In the genomic region with DNA sequence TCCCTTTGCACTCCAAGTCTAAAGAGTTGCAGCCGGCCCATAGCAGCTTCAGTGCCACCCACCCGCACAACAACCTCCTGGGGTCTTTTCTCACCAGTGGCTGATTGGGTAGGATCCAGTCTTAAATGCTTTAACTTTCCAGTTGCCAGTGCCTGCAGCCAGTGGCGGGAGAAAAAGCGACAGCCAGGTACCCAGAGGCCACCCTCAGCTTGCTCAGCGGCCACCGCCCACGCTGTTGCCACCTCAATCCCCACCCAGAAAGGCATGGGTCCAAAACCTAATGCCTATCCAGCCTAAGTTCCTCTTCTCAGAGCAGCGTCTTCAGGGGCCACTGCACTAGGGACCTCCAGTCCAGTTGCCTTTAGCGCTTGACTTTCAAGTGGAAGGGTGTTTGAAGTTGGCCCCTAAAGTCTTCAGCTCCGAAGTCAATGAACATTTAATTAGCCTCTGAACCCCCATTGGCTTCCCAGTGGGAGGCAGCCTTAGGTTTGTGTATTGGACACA, we compare ENCODE assay signal across 9 mouse cellular contexts. TPM values are rescaled to one million over a fixed set of nuclear protein-coding genes. Genes with fewer than 3 reads are reported as not detected.
A peak's percentile ranks its signal among the peaks of the same experiment; 100 is the strongest.
DNase-seq lines count a peak whose midpoint lies in the region; ATAC-seq and TF ChIP-seq lines count a peak whose summit lies in the region.
"Had no signal": no experiment of that assay in that cellular context is flagged by ENCODE, and none has a peak within 500 bp of the region (broad histone marks: within the 10 kb centered on the region; RNA-seq: fewer than 3 reads in every experiment).

No protein-coding gene starts in this region.

- no peaks in the 10 kb centered on the region for H3K27me3 ChIP-seq in kidney, postnatal 0 days (ENCODE audit: insufficient read depth, low read length)
- peaks cover 50% of the 10 kb centered on the region for H3K27me3 ChIP-seq in embryonic facial prominence, embryonic 10.5 days (replicated peaks; ENCODE audit: low read depth, poor library complexity, severe bottlenecking)
- peaks cover 9% of the 10 kb centered on the region for H3K27me3 ChIP-seq in hindbrain, embryonic 12.5 days
- no peaks in the 10 kb centered on the region for H3K27me3 ChIP-seq in midbrain, embryonic 13.5 days

- 20% methylated on average over 10 of the region's 10 CpGs for WGBS in kidney, postnatal 0 days
- 23% methylated on average over 10 of the region's 10 CpGs for WGBS in embryonic facial prominence, embryonic 10.5 days
- WGBS in hindbrain, embryonic 12.5 days: 24% methylated on average over 10 of the region's 10 CpGs
- WGBS in midbrain, embryonic 13.5 days: 16% methylated on average over 10 of the region's 10 CpGs

- H3K4me1 ChIP-seq in kidney, postnatal 0 days (replicated peaks; ENCODE audit: insufficient read depth, low read length): no peaks in the 10 kb centered on the region
- H3K4me1 ChIP-seq in embryonic facial prominence, embryonic 10.5 days: peaks cover 7% of the 10 kb centered on the region
- H3K4me1 ChIP-seq in hindbrain, embryonic 12.5 days: 0 out of 2 replicates have a peak, but pooled peaks cover 4% of the 10 kb centered on the region
- peaks cover 5% of the 10 kb centered on the region; the same call in 1 of the 2 replicates for H3K4me1 ChIP-seq in midbrain, embryonic 13.5 days (replicated peaks)

- peak overlapping the region; percentile 45 for H3K4me3 ChIP-seq in kidney, postnatal 0 days (replicated peaks; ENCODE audit: low read depth, low read length)
- H3K4me3 ChIP-seq in embryonic facial prominence, embryonic 10.5 days: peak overlapping the region; percentile 72
- H3K4me3 ChIP-seq in hindbrain, embryonic 12.5 days: peak overlapping the region; percentile 56
- peak overlapping the region; percentile 60 for H3K4me3 ChIP-seq in midbrain, embryonic 13.5 days (replicated peaks)

- no peaks in the 10 kb centered on the region for H3K9me3 ChIP-seq in kidney, postnatal 0 days (replicated peaks; ENCODE audit: low read length)
- H3K9me3 ChIP-seq in embryonic facial prominence, embryonic 10.5 days: no peaks in the 10 kb centered on the region
- no peaks in the 10 kb centered on the region for H3K9me3 ChIP-seq in hindbrain, embryonic 12.5 days (replicated peaks)
- H3K9me3 ChIP-seq in midbrain, embryonic 13.5 days: no peaks in the 10 kb centered on the region

- H3K4me2 ChIP-seq in kidney, postnatal 0 days (ENCODE audit: low read length): peak overlapping the region; percentile 71
- H3K4me2 ChIP-seq in hindbrain, embryonic 12.5 days (replicated peaks): peak overlapping the region; percentile 62
- H3K4me2 ChIP-seq in midbrain, embryonic 13.5 days (replicated peaks): peak overlapping the region; percentile 65

- ATAC-seq in kidney, postnatal 0 days (replicated peaks; ENCODE audit: low FRiP score, low read depth): no peak
- ATAC-seq in hindbrain, embryonic 12.5 days (ENCODE audit: low FRiP score): no peak
- ATAC-seq in midbrain, embryonic 13.5 days: no peak; the same call in 1 of the 2 replicates

- H3K27ac ChIP-seq in kidney, postnatal 0 days: no peak overlapping the region
- H3K27ac ChIP-seq in embryonic facial prominence, embryonic 10.5 days (replicated peaks): peak overlapping the region; percentile 87
- H3K27ac ChIP-seq in hindbrain, embryonic 12.5 days: no peak overlapping the region; the same call in 1 of the 2 replicates
- peak overlapping the region; percentile 87 for H3K27ac ChIP-seq in midbrain, embryonic 13.5 days
- H3K27ac ChIP-seq: macrophage had no signal

- no peak overlapping the region for H3K9ac ChIP-seq in kidney, postnatal 0 days (ENCODE audit: low read depth, low read length)
- peak overlapping the region; percentile 77 for H3K9ac ChIP-seq in hindbrain, embryonic 12.5 days
- H3K9ac ChIP-seq in midbrain, embryonic 13.5 days (replicated peaks): peak overlapping the region; percentile 81

- no peaks in the 10 kb centered on the region for H3K36me3 ChIP-seq in kidney, postnatal 0 days (ENCODE audit: insufficient read depth, low read length)
- H3K36me3 ChIP-seq in embryonic facial prominence, embryonic 10.5 days (replicated peaks): no peaks in the 10 kb centered on the region
- H3K36me3 ChIP-seq in hindbrain, embryonic 12.5 days: no peaks in the 10 kb centered on the region
- no peaks in the 10 kb centered on the region for H3K36me3 ChIP-seq in midbrain, embryonic 13.5 days

- TF ChIP-seq CTCF in kidney, postnatal 0 days (IDR thresholded peaks at IDR 0.05; ENCODE audit: low read depth): no peak

- DNase-seq in kidney, postnatal 0 days (ENCODE audit: low spot score): no peak
- no peak for DNase-seq in kidney, postnatal 36 days
- DNase-seq in embryonic facial prominence, embryonic 10.5 days (ENCODE audit: low spot score): no peak
- no peak for DNase-seq in urinary bladder, adult 18-20 months (ENCODE audit: low spot score in 2 of 2)
- no peak for DNase-seq in frontal cortex, postnatal 14 days (ENCODE audit: low spot score in 2 of 2)
- no peak for DNase-seq in yolk sac, embryonic 10.5 days (ENCODE audit: low spot score)

RNA-seq across cellular contexts. Expression of gene Aff2, which starts 1.0 kb away (rescaled TPM):
- polyA plus RNA-seq in kidney, postnatal 0 days (2015; fragmentation: Nextera tagmentation; extraction: Ambion mirVana): 0.83 and 0.93 TPM in 2 replicates
- 6.4 and 6.6 TPM in 2 replicates for polyA plus RNA-seq in embryonic facial prominence, embryonic 10.5 days (2016; fragmentation: Nextera tagmentation; extraction: Ambion mirVana)
- polyA plus RNA-seq in hindbrain, embryonic 12.5 days (2016; fragmentation: Nextera tagmentation; extraction: Ambion mirVana): 17.5 and 24.5 TPM in 2 replicates
- 13.2 and 16.0 TPM in 2 replicates for polyA plus RNA-seq in midbrain, embryonic 13.5 days (2015; fragmentation: Nextera tagmentation; extraction: Ambion mirVana)

Comparison
In these comparisons a context has a peak if more than half of its experiments do, and no peak if none do; other contexts are left out.
1. H3K27ac ChIP-seq: peak in embryonic facial prominence, embryonic 10.5 days (single experiment) and midbrain, embryonic 13.5 days (single experiment); none in kidney, postnatal 0 days (single experiment) and hindbrain, embryonic 12.5 days (single experiment).
2. Peak in every context shown above with its lines, with median percentiles within 50 percentile points of each other: H3K4me2 ChIP-seq and H3K4me3 ChIP-seq.